Mouse (Mus musculus): Measurements from ENCODE around the gene Jade1.

- no peak for TF ChIP-seq CTCF (IDR thresholded peaks at IDR 0.05; ENCODE audit: borderline replicate concordance, control insufficient read depth, extremely low read depth, insufficient read depth, low read length, poor library complexity)
- no peak for TF ChIP-seq POLR2A (IDR thresholded peaks at IDR 0.05; ENCODE audit: control insufficient read depth, extremely low read depth, insufficient read depth, low read length, poor library complexity)
Measured at GRCm38 (mm10) chr3:41556451-41557266, 1.1 kb downstream of the Jade1 start.
